Mouse (Mus musculus): Measurements from ENCODE around the gene Rnf157. TPM values are rescaled to one million over a fixed set of nuclear protein-coding genes. Genes with fewer than 3 reads are reported as not detected.
A peak's percentile ranks its signal among the peaks of the same experiment; 100 is the strongest.

Rnf157 gene
- polyA plus RNA-seq, 1 experiment from 2014 or later = 1.5 TPM

DNA sequence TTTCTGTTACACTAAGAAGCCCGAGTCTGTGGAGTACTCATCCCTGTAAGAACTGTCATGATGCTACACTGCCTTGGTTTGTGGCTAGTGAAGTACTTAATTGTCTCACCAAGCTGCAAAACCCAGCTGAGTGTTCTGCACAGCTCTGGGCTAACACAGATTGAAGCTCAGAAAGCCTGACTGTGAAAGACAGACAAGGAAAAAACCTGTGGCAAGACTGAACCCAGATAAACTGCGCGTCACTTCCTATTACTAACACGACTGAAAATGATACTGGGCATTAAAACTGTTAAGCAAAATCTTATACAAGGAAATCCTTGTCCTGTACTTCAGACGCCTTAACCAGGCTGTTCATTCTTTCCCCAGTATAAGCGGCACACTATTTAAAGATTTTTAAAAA is 33.3 kb downstream of the Rnf157 start:
- no peak for DNase-seq
- ATAC-seq = no peak
- H3K9ac ChIP-seq (replicated peaks) = no peak overlapping the region
- 53% methylated on average over 6 of the region's 6 CpGs for WGBS (ENCODE audit: insufficient replicate concordance)
- no peak overlapping the region for H3K4me3 ChIP-seq (ENCODE audit: low read depth, low read length)
- no peaks in the 10 kb centered on the region for H3K4me1 ChIP-seq (ENCODE audit: insufficient read depth)
- no peaks in the 10 kb centered on the region for H3K36me3 ChIP-seq (replicated peaks; ENCODE audit: insufficient read depth, low read length)
- H3K9me3 ChIP-seq (ENCODE audit: low read length) = no peaks in the 10 kb centered on the region
- no peak overlapping the region for H3K4me2 ChIP-seq (ENCODE audit: low read depth, low read length)
- H3K27me3 ChIP-seq (ENCODE audit: insufficient read depth, low read length) = no peaks in the 10 kb centered on the region
- TF ChIP-seq EP300 (IDR thresholded peaks at IDR 0.05; ENCODE audit: low read depth) (no peak), CTCF (IDR thresholded peaks at IDR 0.05; ENCODE audit: low read depth) (no peak)
- H3K27ac ChIP-seq (ENCODE audit: low read depth) = no peak overlapping the region

DNA sequence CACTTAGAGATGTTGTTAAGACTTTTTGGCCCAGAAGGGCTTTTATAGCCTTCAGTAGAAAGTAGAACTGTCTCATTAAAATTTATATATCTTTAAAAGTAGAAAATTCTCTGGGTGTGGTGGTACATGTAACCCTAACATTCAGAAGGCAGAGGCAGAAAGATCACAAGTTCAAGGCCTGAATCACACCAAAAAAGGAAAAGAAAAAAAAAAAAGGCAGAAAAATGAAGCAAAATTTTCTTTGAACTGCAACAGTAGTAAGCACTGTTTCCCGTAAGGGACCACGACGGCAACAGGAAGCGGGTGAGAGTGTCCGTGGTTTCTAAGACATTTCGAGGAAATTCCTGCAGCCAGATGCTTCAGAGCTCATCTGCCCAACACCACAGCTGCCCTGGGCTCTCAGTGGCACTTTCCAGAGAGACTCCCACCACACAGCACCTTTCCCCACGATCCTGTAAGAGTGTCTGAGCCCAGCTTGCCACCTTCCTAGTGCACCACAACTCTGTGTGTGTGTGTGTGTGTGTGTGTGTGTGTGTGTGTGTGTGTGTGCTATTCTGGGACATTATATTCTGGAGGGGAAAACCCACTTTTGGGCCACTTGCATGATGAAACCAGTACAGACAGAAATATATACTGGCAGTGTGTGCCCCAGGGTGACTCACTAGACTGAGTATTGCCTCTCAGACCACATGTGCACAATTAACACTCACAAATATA is 35.7 kb downstream of the Rnf157 start:
- Histone ChIP-seq H3K27me3 (ENCODE audit: insufficient read depth, low read length) (no peaks in the 10 kb centered on the region), H3K9ac (replicated peaks) (no peak overlapping the region), H3K4me1 (ENCODE audit: insufficient read depth) (no peaks in the 10 kb centered on the region), H3K9me3 (ENCODE audit: low read length) (no peaks in the 10 kb centered on the region), H3K4me2 (ENCODE audit: low read depth, low read length) (no peak overlapping the region), H3K36me3 (replicated peaks; ENCODE audit: insufficient read depth, low read length) (no peaks in the 10 kb centered on the region), H3K27ac (ENCODE audit: low read depth) (no peak overlapping the region), H3K4me3 (ENCODE audit: low read depth, low read length) (no peak overlapping the region)
- TF ChIP-seq EP300 (IDR thresholded peaks at IDR 0.05; ENCODE audit: low read depth) (no peak), CTCF (IDR thresholded peaks at IDR 0.05; ENCODE audit: low read depth) (no peak)
- 35% methylated on average over 7 of the region's 7 CpGs for WGBS (ENCODE audit: insufficient replicate concordance)
- ATAC-seq (no peak), DNase-seq (peak; percentile 36)

DNA sequence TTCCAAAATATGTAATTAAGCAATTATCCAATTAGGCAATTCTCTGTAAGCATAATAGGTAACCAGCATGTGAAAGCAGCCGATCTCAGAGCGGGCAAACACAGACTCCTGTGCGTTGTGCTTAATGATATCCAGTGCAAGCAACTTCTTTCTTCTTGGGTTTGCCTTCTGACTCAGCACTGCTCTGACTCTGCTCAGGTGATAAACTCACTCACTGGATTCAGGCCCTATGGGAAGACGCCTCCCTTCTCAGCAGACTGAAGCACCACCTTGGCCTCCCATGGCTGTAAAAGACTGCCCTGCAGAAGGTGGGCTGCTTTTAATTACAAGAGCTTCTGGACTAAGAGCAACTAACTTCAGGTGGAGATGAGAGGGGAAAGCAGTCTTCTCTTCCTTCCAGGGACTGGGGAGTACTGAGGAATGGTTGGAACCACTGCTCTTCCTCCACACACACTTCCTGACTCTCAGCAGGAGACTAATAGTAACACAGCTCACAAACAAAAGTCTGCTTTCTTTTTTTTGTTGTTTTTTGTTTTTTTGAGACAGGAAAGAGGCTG is 40.9 kb downstream of the Rnf157 start:
- no peak overlapping the region for H3K4me2 ChIP-seq (ENCODE audit: low read depth, low read length)
- H3K27me3 ChIP-seq (ENCODE audit: insufficient read depth, low read length) = no peaks in the 10 kb centered on the region
- 62% methylated on average over 4 of the region's 4 CpGs for WGBS (ENCODE audit: insufficient replicate concordance)
- DNase-seq (peak; percentile 7), ATAC-seq (no peak)
- H3K9me3 ChIP-seq (ENCODE audit: low read length) = no peaks in the 10 kb centered on the region
- H3K27ac ChIP-seq (ENCODE audit: low read depth) = 0 out of 2 replicates have a peak overlapping the region, but pooled peaks have one; percentile 18
- no peak overlapping the region for H3K4me3 ChIP-seq (ENCODE audit: low read depth, low read length)
- peaks cover 11% of the 10 kb centered on the region for H3K4me1 ChIP-seq (ENCODE audit: insufficient read depth)
- no peaks in the 10 kb centered on the region for H3K36me3 ChIP-seq (replicated peaks; ENCODE audit: insufficient read depth, low read length)
- no peak overlapping the region for H3K9ac ChIP-seq (replicated peaks)
- TF ChIP-seq EP300 (IDR thresholded peaks at IDR 0.05; ENCODE audit: low read depth) (no peak), CTCF (IDR thresholded peaks at IDR 0.05; ENCODE audit: low read depth) (no peak)

DNA sequence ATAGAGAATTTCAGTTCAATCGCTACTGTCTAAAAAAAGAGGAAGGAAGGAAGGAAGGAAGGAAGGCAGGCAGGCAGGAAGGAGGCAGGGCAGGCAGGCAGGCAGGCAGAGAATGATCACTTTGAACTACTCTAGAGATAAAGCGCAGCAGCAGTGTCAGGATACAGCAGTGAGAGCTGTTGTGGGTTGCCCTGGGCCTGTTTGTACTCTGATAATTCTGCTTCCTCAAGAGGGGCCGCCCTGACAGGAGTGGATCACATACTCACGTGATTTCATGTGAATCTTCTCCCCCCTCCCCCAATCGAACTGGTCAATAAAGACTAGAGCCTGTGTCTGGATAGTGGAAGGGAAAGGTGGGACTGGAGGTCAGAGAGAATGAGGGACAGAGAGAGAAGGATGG is 43.2 kb downstream of the Rnf157 start:
- H3K9ac ChIP-seq (replicated peaks) = no peak overlapping the region
- peaks cover 15% of the 10 kb centered on the region for H3K4me1 ChIP-seq (ENCODE audit: insufficient read depth)
- no peak overlapping the region for H3K27ac ChIP-seq (ENCODE audit: low read depth)
- H3K9me3 ChIP-seq (ENCODE audit: low read length) = no peaks in the 10 kb centered on the region
- ATAC-seq (peak; percentile 53), DNase-seq (peak; percentile 15)
- no peaks in the 10 kb centered on the region for H3K36me3 ChIP-seq (replicated peaks; ENCODE audit: insufficient read depth, low read length)
- WGBS (ENCODE audit: insufficient replicate concordance) = 13% methylated on average over 5 of the region's 5 CpGs
- no peak overlapping the region for H3K4me2 ChIP-seq (ENCODE audit: low read depth, low read length)
- TF ChIP-seq CTCF (IDR thresholded peaks at IDR 0.05; ENCODE audit: low read depth) = no peak
- TF ChIP-seq EP300 (IDR thresholded peaks at IDR 0.05; ENCODE audit: low read depth) = no peak
- H3K4me3 ChIP-seq (ENCODE audit: low read depth, low read length) = no peak overlapping the region
- H3K27me3 ChIP-seq (ENCODE audit: insufficient read depth, low read length) = no peaks in the 10 kb centered on the region

DNA sequence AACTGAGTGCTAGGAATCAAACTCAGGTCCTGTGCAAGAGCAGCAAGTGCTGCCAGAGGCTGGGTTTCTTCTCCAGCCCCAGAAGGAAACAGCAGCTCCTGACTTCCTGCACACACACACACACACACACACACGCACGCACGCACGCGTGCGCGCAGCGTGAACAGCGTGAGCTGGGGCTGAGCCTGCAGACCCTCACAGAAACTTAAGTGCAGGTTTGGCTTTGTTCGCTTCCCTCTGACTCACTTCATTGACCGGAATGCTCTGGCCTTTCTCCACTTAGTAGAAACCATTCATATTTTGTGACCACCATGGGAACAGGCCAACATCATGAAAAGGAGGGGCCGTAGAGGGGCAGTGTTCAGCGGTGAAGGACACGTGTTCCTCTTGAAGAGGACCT is 43.8 kb downstream of the Rnf157 start:
- H3K4me2 ChIP-seq (ENCODE audit: low read depth, low read length) = 0 out of 2 replicates have a peak overlapping the region, but pooled peaks have one; percentile 4
- no peak for TF ChIP-seq CTCF (IDR thresholded peaks at IDR 0.05; ENCODE audit: low read depth)
- no peak for TF ChIP-seq EP300 (IDR thresholded peaks at IDR 0.05; ENCODE audit: low read depth)
- no peaks in the 10 kb centered on the region for H3K9me3 ChIP-seq (ENCODE audit: low read length)
- H3K27me3 ChIP-seq (ENCODE audit: insufficient read depth, low read length) = no peaks in the 10 kb centered on the region
- no peaks in the 10 kb centered on the region for H3K36me3 ChIP-seq (replicated peaks; ENCODE audit: insufficient read depth, low read length)
- WGBS (ENCODE audit: insufficient replicate concordance) = 76% methylated on average over 14 of the region's 14 CpGs
- H3K9ac ChIP-seq (replicated peaks) = no peak overlapping the region
- H3K4me1 ChIP-seq (ENCODE audit: insufficient read depth) = peaks cover 15% of the 10 kb centered on the region
- DNase-seq (peak; percentile 12), ATAC-seq (no peak)
- no peak overlapping the region for H3K4me3 ChIP-seq (ENCODE audit: low read depth, low read length)
- H3K27ac ChIP-seq (ENCODE audit: low read depth) = 0 out of 2 replicates have a peak overlapping the region, but pooled peaks have one; percentile 7

DNA sequence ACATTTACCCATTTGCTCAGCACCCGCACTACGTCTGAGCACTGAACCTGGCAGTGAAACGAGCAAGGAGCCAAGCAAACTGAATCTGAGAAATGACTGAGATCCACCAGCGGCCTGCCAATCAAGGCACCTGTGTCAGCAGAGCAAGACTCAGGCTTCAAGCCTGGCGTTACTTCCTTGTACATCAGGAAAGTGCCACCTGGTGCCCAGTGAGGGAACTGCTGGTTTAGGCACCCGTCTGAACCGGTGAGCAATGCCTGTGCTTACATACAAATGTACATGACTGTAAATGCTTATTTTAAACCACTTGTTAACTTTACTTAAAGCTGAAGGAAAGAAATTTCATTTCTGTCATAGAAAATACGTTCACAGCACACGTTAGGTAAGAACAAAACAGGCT is 44.7 kb downstream of the Rnf157 start:
- H3K27me3 ChIP-seq (ENCODE audit: insufficient read depth, low read length) = no peaks in the 10 kb centered on the region
- TF ChIP-seq CTCF (IDR thresholded peaks at IDR 0.05; ENCODE audit: low read depth) (peak; percentile 93), EP300 (IDR thresholded peaks at IDR 0.05; ENCODE audit: low read depth) (no peak)
- H3K36me3 ChIP-seq (replicated peaks; ENCODE audit: insufficient read depth, low read length) = no peaks in the 10 kb centered on the region
- no peaks in the 10 kb centered on the region for H3K9me3 ChIP-seq (ENCODE audit: low read length)
- no peak overlapping the region for H3K4me3 ChIP-seq (ENCODE audit: low read depth, low read length)
- H3K9ac ChIP-seq (replicated peaks) = no peak overlapping the region
- WGBS (ENCODE audit: insufficient replicate concordance) = 33% methylated on average over 9 of the region's 9 CpGs
- DNase-seq = peak; percentile 89
- no peak overlapping the region for H3K4me2 ChIP-seq (ENCODE audit: low read depth, low read length)
- peak; percentile 66 for ATAC-seq
- peaks cover 15% of the 10 kb centered on the region for H3K4me1 ChIP-seq (ENCODE audit: insufficient read depth)
- no peak overlapping the region for H3K27ac ChIP-seq (ENCODE audit: low read depth)

Data from liver, postnatal 0 days (tissue).